Mouse (Mus musculus): Measurements from ENCODE around the gene Zfp513.

Zfp513 gene

GRCm38 (mm10) chr5:31218294-31218693 lies 16.2 kb upstream of the Zfp513 start:
- TF ChIP-seq GATA4 (IDR thresholded peaks at IDR 0.05; ENCODE audit: insufficient replicate concordance, low read length), result no peak

GRCm38 (mm10) chr5:31204421-31204820 lies 2.3 kb upstream of the Zfp513 start:
- TF ChIP-seq GATA4 (IDR thresholded peaks at IDR 0.05; ENCODE audit: insufficient replicate concordance, low read length), result no peak

- TF ChIP-seq GATA4 (IDR thresholded peaks at IDR 0.05; ENCODE audit: insufficient replicate concordance, low read length), result no peak
Measured at GRCm38 (mm10) chr5:31203866-31204265, 1.8 kb upstream of the Zfp513 start.

GRCm38 (mm10) chr5:31202933-31203332 lies 830 bp upstream of the Zfp513 start:
- no peak for TF ChIP-seq GATA4 (IDR thresholded peaks at IDR 0.05; ENCODE audit: insufficient replicate concordance, low read length)

GRCm38 (mm10) chr5:31201042-31201741 lies 911 bp downstream of the Zfp513 start:
- TF ChIP-seq GATA4 (IDR thresholded peaks at IDR 0.05; ENCODE audit: insufficient replicate concordance, low read length), result no peak

- TF ChIP-seq GATA4 (IDR thresholded peaks at IDR 0.05; ENCODE audit: insufficient replicate concordance, low read length), result no peak
Measured at GRCm38 (mm10) chr5:31200327-31200768, 1.8 kb downstream of the Zfp513 start.

GRCm38 (mm10) chr5:31199893-31200292 lies 2.2 kb downstream of the Zfp513 start:
- no peak for TF ChIP-seq GATA4 (IDR thresholded peaks at IDR 0.05; ENCODE audit: insufficient replicate concordance, low read length)

GRCm38 (mm10) chr5:31199321-31199892 lies 2.7 kb downstream of the Zfp513 start:
- no peak for TF ChIP-seq GATA4 (IDR thresholded peaks at IDR 0.05; ENCODE audit: insufficient replicate concordance, low read length)

- TF ChIP-seq GATA4 (IDR thresholded peaks at IDR 0.05; ENCODE audit: insufficient replicate concordance, low read length), result no peak
Measured at GRCm38 (mm10) chr5:31198616-31199320, 3.3 kb downstream of the Zfp513 start.

GRCm38 (mm10) chr5:31198170-31198569 lies 3.9 kb downstream of the Zfp513 start:
- TF ChIP-seq GATA4 (IDR thresholded peaks at IDR 0.05; ENCODE audit: insufficient replicate concordance, low read length), result no peak

GRCm38 (mm10) chr5:31197072-31197471 lies 5.0 kb downstream of the Zfp513 start:
- TF ChIP-seq GATA4 (IDR thresholded peaks at IDR 0.05; ENCODE audit: insufficient replicate concordance, low read length), result no peak

- no peak for TF ChIP-seq GATA4 (IDR thresholded peaks at IDR 0.05; ENCODE audit: insufficient replicate concordance, low read length)
Measured at GRCm38 (mm10) chr5:31196207-31196606, 5.9 kb downstream of the Zfp513 start.

- TF ChIP-seq GATA4 (IDR thresholded peaks at IDR 0.05; ENCODE audit: insufficient replicate concordance, low read length), result no peak
Measured at GRCm38 (mm10) chr5:31195671-31196070, 6.4 kb downstream of the Zfp513 start.

- no peak for TF ChIP-seq GATA4 (IDR thresholded peaks at IDR 0.05; ENCODE audit: insufficient replicate concordance, low read length)
Measured at GRCm38 (mm10) chr5:31194486-31195485, 7.3 kb downstream of the Zfp513 start.
